Mouse (Mus musculus): Measurements from ENCODE around the gene Ptrh1.

DNA sequence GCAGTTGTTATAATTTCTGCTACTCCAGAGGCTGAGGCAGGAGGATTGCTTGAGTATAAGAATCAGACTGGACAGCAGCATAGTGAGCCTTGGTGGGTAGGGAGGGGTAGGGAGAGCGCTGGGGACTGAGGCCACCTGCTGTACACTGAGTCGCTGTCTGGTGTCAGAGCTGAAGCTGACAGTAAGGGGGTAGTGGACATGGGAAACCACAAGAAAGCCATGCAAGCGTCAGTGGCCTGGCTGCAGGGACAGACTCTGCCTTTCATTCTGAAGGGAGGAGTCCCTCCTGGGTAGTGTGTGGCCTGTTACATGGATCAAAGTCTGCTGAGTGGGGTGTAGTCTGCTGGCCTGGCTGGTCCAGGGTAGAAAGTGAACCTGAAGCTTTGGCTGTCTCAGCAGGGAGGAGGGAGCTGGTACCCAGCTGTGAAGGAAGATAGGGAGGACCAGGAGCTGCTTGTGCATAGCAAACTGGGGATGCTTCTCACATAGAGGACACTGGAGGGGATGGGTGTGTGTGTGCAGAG lies 39.2 kb upstream of the Ptrh1 start:
- no peak for TF ChIP-seq CTCF (IDR thresholded peaks at IDR 0.05; ENCODE audit: low read depth)
- TF ChIP-seq EP300 (IDR thresholded peaks at IDR 0.05; ENCODE audit: low read depth): no peak

All from liver, embryonic 14.5 days (tissue).